Mouse (Mus musculus) heart, postnatal 0 days (tissue): Measurements from ENCODE around the gene Osbpl5. TPM values are rescaled to one million over a fixed set of nuclear protein-coding genes. Genes with fewer than 3 reads are reported as not detected.

Experiments used
- ATAC-seq: fragments of 200-750 bp; cut with Nextera tagmentation; 2 replicates; pipeline ENCODE4 v1.8.0; 2017; ENCODE audit warnings: low read depth, moderate number of reproducible peaks, moderate library complexity; ENCODE audit not compliant: insufficient read depth
- DNase-seq: peaks from one replicate; pipeline ENCODE4 v3.0.0-alpha.2; 2016; ENCODE audit warnings: low spot score
- H3K27ac ChIP-seq: fragments of 300-500 bp; sonication (generic); 2 replicates; pipeline ENCODE4 v1.5.1; 2014; ENCODE audit warnings: low read depth, mild to moderate bottlenecking
- H3K27me3 ChIP-seq: fragments of 300-500 bp; sonication (generic); 2 replicates; pipeline ENCODE4 v1.6.1; 2014; ENCODE audit warnings: low read length, mixed read lengths; ENCODE audit not compliant: control insufficient read depth, insufficient read depth
- H3K36me3 ChIP-seq: fragments of 300-500 bp; sonication (generic); replicated peaks from 2 replicates; pipeline ENCODE4 v1.6.1; 2014; ENCODE audit warnings: low read length, mixed read lengths; ENCODE audit not compliant: control insufficient read depth, insufficient read depth
- H3K4me1 ChIP-seq: fragments of 300-500 bp; sonication (generic); 2 replicates; pipeline ENCODE4 v1.6.1; 2014; ENCODE audit warnings: antibody characterized with exemption; ENCODE audit not compliant: control insufficient read depth, insufficient read depth
- H3K4me2 ChIP-seq: fragments of 300-500 bp; sonication (generic); 2 replicates; pipeline ENCODE4 v1.6.1; 2014; ENCODE audit warnings: low read depth, mild to moderate bottlenecking, low read length, moderate library complexity
- H3K4me3 ChIP-seq: fragments of 300-500 bp; sonication (generic); 2 replicates; pipeline ENCODE4 v1.5.1; 2014; ENCODE audit warnings: low read depth, low read length
- H3K9ac ChIP-seq: fragments of 300-500 bp; sonication (generic); replicated peaks from 2 replicates; pipeline ENCODE4 v1.6.1; 2014; ENCODE audit warnings: low read depth, low read length, mixed read lengths
- H3K9me3 ChIP-seq: fragments of 300-500 bp; sonication (generic); replicated peaks from 2 replicates; pipeline ENCODE4 v1.6.1; 2016; ENCODE audit warnings: low read length; ENCODE audit not compliant: control insufficient read depth
- CTCF ChIP-seq: IDR thresholded peaks from 2 replicates; pipeline ENCODE4 v1.5.1; 2016; ENCODE audit warnings: antibody characterized with exemption, control low read depth, low read depth
- EP300 ChIP-seq: IDR thresholded peaks from 2 replicates; pipeline ENCODE4 v1.6.1; 2016; ENCODE audit warnings: antibody characterized with exemption, low read depth
- WGBS: fragments of 180-500 bp; shearing (Covaris S2); extraction: QIAGEN DNeasy Blood & Tissue Kit; methylation state at CpG from one replicate; pipeline ENCODE4 v1.1.7; 2014; 5-methylcytosine and 5-hydroxymethylcytosine counted together
- polyA plus RNA-seq: library from polyadenylated mRNA; unstranded; fragments of >200 nt; fragmentation: Nextera tagmentation; extraction: Ambion mirVana; gene quantifications from 2 replicates; pipeline ENCODE4 v1.2.1, GENCODE M21; 2015
- total RNA-seq: library from RNA; depleted of rRNA; stranded (reverse); fragments of >200 nt; gene quantifications from 2 replicates; pipeline ENCODE4 v1.2.3, GENCODE M21; 2014; ENCODE audit warnings: low replicate concordance

Gene Osbpl5
- total and polyA plus RNA-seq, 2 experiments from 2014 or later = 18.1 to 58.7 TPM

DNA sequence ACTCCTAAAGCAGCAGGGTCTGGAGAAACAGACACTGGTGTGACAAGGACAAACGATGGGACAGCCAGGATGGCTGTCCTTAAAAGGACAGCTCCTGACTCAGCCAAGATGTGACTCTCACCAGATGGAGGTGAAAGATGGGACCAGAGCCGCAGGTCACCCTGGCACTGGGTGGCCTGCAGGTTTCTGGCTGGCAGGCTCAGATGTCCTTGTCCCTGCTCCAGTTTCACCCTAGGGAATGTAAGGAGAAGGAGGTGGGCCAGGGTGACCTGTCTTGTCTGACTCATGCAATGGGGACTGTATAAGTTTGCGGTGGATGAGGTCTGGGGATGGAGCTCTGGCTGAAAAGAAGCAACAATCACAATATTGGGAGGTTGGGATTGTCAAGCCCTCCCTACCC, 4.2 kb downstream of the Osbpl5 start:
- ATAC-seq (no peak), DNase-seq (no peak)
- no peak overlapping the region for H3K9ac ChIP-seq
- H3K4me1 ChIP-seq = no peaks in the 10 kb centered on the region; the same call in 1 of the 2 replicates
- 68% methylated on average over 3 of the region's 3 CpGs for WGBS
- no peak overlapping the region for H3K4me2 ChIP-seq
- H3K36me3 ChIP-seq = no peaks in the 10 kb centered on the region
- TF ChIP-seq EP300 (no peak), CTCF (no peak)
- H3K27me3 ChIP-seq = peaks cover 14% of the 10 kb centered on the region
- H3K27ac ChIP-seq = no peak overlapping the region
- H3K9me3 ChIP-seq = no peaks in the 10 kb centered on the region
- H3K4me3 ChIP-seq = no peak overlapping the region

DNA sequence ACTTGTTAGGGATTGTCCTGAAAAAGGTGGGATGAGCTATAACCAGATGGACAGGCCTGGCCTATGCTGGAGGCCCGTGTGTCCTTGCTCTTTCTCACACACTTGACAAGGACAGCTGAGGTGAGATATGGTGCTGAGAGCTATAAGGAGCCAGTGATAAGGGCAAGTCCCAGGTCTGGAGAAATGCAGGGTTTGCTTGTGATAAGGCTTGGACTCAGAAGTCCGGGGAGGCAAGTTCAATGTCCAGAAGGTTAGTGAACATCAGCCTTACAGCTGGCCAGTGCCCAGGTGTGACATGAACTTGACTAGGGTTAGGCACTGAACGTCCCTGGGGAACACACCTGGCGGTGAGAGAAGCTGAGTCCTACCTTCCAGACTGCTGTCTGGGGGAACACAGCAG, 4.7 kb downstream of the Osbpl5 start:
- DNase-seq (no peak), ATAC-seq (no peak)
- peaks cover 14% of the 10 kb centered on the region for H3K27me3 ChIP-seq
- WGBS = 26% methylated on average over 4 of the region's 4 CpGs
- no peaks in the 10 kb centered on the region for H3K9me3 ChIP-seq
- no peaks in the 10 kb centered on the region; the same call in 1 of the 2 replicates for H3K4me1 ChIP-seq
- TF ChIP-seq EP300 = no peak
- TF ChIP-seq CTCF = no peak
- no peak overlapping the region for H3K4me2 ChIP-seq
- no peak overlapping the region for H3K4me3 ChIP-seq
- H3K9ac ChIP-seq = no peak overlapping the region
- H3K36me3 ChIP-seq = no peaks in the 10 kb centered on the region
- H3K27ac ChIP-seq = no peak overlapping the region

DNA sequence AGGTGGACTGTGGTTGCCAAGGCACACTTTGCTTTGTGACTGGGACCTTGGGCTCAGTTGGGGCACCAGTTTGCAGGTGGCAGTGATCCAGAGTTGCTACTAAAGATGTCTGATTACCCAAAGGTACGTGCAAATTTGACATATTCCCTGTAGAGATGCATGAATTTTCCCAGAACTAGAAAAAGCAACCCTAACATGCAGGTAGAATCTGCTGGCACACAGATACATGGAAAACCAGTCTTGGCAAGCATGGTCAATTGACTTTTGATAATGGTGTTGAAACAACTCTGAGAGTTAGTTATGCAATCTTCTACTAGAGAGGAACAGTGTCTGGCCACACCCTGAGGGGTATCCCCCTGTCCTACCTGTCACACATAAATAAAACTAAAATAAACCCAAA, 5.4 kb downstream of the Osbpl5 start:
- 69% methylated on average over 1 of the region's 1 CpGs for WGBS
- Histone ChIP-seq H3K4me2 (no peak overlapping the region), H3K27me3 (peaks cover 13% of the 10 kb centered on the region), H3K27ac (no peak overlapping the region), H3K36me3 (no peaks in the 10 kb centered on the region), H3K4me3 (no peak overlapping the region), H3K4me1 (no peaks in the 10 kb centered on the region; the same call in 1 of the 2 replicates), H3K9ac (0 out of 2 replicates have a peak overlapping the region, but pooled peaks have one; percentile 20), H3K9me3 (no peaks in the 10 kb centered on the region)
- ATAC-seq (no peak), DNase-seq (no peak)
- no peak for TF ChIP-seq EP300
- TF ChIP-seq CTCF = no peak

DNA sequence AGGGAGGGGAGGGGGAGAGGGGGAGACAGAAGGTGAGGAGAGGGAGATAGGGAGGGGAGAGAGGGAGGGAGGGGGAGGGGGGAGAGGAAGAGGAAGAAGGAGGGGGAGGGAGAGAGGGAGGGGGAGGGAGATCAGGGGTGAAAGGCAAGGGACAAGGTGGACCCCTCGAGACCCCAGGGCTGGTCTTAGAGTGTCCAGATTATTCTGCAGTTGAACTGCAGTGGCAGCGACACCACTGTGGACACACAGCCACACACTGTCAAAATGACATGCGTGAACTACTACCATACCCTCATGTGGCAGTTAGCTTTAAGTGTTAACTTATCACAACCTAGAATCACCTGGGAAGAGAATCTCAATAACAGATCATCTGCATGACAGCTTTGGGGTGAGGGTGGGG, 7.7 kb downstream of the Osbpl5 start:
- Histone ChIP-seq H3K9ac (no peak overlapping the region), H3K4me1 (no peaks in the 10 kb centered on the region; the same call in 1 of the 2 replicates), H3K9me3 (no peaks in the 10 kb centered on the region), H3K27me3 (no peaks in the 10 kb centered on the region), H3K4me2 (no peak overlapping the region), H3K36me3 (no peaks in the 10 kb centered on the region), H3K27ac (no peak overlapping the region), H3K4me3 (no peak overlapping the region)
- DNase-seq (no peak), ATAC-seq (no peak)
- TF ChIP-seq EP300 (no peak), CTCF (no peak)
- WGBS = 68% methylated on average over 3 of the region's 3 CpGs

DNA sequence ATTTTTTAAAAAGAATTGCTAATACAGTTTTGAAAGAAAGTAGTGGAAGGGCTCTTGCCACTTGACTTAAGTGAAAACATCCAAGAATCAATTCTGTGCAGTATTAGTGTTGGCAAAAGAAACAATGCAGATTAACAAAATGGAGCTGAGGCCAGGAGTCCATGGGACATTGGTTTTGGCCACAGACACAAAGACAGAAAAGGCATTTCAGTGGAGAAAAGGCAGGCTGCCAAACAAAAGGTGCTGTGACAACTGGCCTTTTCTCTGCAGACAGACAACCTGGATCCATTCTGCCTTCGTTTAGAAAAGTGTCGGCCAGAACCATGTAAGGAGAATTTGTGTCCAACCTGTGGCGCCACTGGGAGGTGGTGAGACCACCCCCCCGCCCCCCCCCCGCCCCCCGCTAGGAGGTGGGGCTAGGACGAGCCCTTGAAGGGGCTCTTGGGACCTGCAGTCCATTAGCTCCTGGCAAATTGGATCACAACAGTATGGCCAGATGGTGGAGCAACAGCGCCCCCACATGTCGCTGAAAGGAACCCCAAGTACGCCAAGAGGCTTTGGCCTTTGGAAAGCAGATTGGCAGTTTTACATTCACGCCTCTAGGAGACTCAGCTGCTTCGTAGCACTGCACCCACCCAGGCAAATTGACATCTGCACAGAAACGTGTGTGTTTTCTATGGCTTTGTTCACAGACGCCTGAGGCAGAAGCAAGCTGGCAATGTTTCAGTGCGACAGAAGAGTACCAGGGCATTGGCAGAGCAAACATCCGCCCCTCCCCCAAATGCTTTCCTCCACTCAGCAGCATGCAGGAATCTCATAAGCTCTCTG, 8.5 kb downstream of the Osbpl5 start:
- TF ChIP-seq EP300 (no peak), CTCF (peak; percentile 96)
- H3K4me2 ChIP-seq = peak overlapping the region; percentile 50
- 0 out of 2 replicates have a peak overlapping the region, but pooled peaks have one; percentile 15 for H3K4me3 ChIP-seq

More for the DNA sequence above, 8.5 kb downstream of the Osbpl5 start:
- no peaks in the 10 kb centered on the region; the same call in 1 of the 2 replicates for H3K4me1 ChIP-seq
- peak; percentile 92 for ATAC-seq
- 6% methylated on average over 16 of the region's 16 CpGs for WGBS
- H3K27me3 ChIP-seq = no peaks in the 10 kb centered on the region
- H3K27ac ChIP-seq = 0 out of 2 replicates have a peak overlapping the region, but pooled peaks have one; percentile 25
- H3K9me3 ChIP-seq = no peaks in the 10 kb centered on the region
- peak; percentile 90 for DNase-seq
- H3K9ac ChIP-seq = no peak overlapping the region
- H3K36me3 ChIP-seq = no peaks in the 10 kb centered on the region
